Mouse (Mus musculus): ENCODE measurements around the gene Canx. TPM values are rescaled to one million over a fixed set of nuclear protein-coding genes. Genes with fewer than 3 reads are reported as not detected.

The Canx gene
- polyA plus RNA-seq, 1 experiment from 2014 or later, result 289 TPM

DNA sequence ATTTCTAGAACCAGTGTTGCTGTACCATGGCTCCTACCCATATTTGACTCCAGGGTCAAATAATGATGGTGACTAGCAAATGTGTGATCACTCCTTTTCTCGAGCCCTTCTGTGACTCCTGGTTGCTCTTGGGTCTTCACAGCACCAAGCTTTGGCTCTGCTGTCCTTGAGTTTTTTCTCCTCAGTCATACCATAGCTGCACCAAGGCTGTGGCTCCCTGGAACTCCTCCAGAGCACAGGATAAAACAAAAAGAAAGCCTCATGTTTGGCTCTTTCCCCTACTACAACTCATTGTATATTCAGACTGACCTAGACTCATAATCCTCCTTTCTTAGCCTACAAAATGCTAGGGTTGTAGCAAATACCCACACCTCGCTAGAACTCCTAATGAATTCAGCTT lies 52.7 kb downstream of the Canx start:
- ATAC-seq (ENCODE audit: low FRiP score), result no peak

DNA sequence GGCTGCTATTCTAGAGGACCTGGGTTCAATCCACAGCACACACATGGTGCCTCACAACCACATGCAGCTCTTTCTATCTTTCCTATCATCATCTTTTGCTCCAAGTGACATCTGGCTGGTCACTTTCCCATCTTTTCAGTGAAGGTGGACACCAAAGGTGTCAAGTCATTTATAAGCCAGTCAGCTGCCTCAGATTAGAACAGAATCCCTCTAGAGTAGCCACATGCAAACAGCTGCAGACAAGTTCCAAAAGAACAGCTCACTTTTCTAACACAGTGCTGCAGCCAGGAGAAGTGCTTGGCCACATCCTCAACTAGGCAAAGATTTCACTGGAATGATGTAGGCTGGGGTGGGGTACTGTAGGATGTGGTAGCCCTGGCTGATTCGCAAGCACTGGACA lies 55.6 kb downstream of the Canx start:
- Histone ChIP-seq H3K36me3 (peaks cover 18% of the 10 kb centered on the region), H3K9me3 (replicated peaks) (no peaks in the 10 kb centered on the region), H3K27me3 (replicated peaks) (no peaks in the 10 kb centered on the region), H3K4me1 (0 out of 2 replicates have a peak, but pooled peaks cover 4% of the 10 kb centered on the region), H3K27ac (replicated peaks) (no peak overlapping the region), H3K9ac (replicated peaks) (no peak overlapping the region), H3K4me3 (replicated peaks) (no peak overlapping the region), H3K4me2 (no peak overlapping the region)
- 100% methylated on average over 1 of the region's 1 CpGs for WGBS
- ATAC-seq (ENCODE audit: low FRiP score), result no peak

More for the DNA sequence above, 52.7 kb downstream of the Canx start:
- Histone ChIP-seq H3K9ac (replicated peaks) (no peak overlapping the region), H3K4me3 (replicated peaks) (no peak overlapping the region), H3K27ac (replicated peaks) (no peak overlapping the region), H3K4me2 (no peak overlapping the region), H3K9me3 (replicated peaks) (no peaks in the 10 kb centered on the region), H3K36me3 (no peaks in the 10 kb centered on the region), H3K4me1 (peaks cover 4% of the 10 kb centered on the region; the same call in 1 of the 2 replicates), H3K27me3 (replicated peaks) (no peaks in the 10 kb centered on the region)
- WGBS, result 85% methylated on average over 2 of the region's 2 CpGs

DNA sequence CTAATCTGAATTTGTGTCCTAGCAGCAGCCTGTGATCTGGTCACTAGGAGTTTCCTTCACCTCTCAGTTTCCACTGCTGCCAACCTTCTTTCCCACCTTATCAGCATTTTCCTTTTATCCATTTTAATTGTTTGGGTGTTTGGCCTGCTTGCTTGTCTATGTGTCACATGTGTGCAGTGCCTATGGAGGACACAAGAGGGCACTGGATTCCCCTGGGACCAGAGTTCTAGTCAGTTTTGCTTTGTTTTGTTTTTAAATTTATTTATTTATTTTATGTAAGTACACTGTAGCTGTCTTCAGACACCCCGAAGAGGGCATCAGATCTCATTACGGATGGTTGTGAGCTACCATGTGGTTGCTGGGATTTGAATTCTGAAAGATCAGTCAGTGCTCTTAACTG lies 56.3 kb downstream of the Canx start:
- no peak overlapping the region for H3K9ac ChIP-seq (replicated peaks)
- no peak overlapping the region for H3K4me3 ChIP-seq (replicated peaks)
- 0 out of 2 replicates have a peak, but pooled peaks cover 4% of the 10 kb centered on the region for H3K4me1 ChIP-seq
- no peaks in the 10 kb centered on the region for H3K9me3 ChIP-seq (replicated peaks)
- H3K4me2 ChIP-seq, result no peak overlapping the region
- WGBS, result 91% methylated on average over 2 of the region's 2 CpGs
- no peaks in the 10 kb centered on the region for H3K27me3 ChIP-seq (replicated peaks)
- H3K27ac ChIP-seq (replicated peaks), result no peak overlapping the region
- ATAC-seq (ENCODE audit: low FRiP score), result no peak
- H3K36me3 ChIP-seq, result peaks cover 26% of the 10 kb centered on the region

DNA sequence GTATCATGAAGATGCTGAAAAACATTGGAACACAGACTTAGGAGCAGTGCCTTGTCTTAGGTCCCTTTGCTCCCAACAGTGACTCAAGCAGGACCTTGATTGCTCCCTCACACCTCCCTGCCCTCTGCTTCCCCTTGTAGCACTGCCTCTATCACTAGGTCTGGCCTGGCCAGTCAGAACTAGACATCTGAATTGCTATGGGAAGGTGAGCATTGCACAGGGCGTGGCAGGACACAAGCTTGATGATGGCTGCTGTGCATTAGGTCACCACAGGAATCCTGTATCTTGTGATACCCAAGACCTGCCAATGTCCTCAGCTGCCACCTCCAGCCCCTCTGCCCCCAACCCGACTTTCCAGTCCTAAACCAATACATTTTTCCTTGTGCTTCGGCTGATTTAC lies 58.5 kb downstream of the Canx start:
- H3K9ac ChIP-seq (replicated peaks), result no peak overlapping the region
- peaks cover 42% of the 10 kb centered on the region for H3K36me3 ChIP-seq

DNA sequence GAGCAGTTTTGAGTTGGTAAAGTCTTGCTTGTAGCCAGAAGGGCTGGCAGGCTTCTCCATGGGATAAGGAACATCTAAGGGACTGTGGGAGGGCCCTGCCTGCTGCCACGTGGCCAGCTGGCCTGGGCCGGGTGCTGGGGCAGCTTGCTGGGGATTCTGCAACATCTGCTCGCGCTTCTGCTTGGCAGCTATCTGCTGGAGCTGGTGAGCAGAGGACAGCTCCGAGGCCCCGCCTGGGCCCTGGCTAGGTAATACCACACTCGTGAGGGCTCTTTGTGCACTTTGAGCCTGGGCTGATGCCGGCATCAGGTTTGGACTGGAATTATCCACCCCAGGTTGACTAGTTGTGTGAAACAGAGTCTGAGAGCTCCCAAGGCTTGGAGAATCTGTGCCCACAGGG lies 59.5 kb downstream of the Canx start:
- Histone ChIP-seq H3K9me3 (replicated peaks) (no peaks in the 10 kb centered on the region), H3K36me3 (peaks cover 53% of the 10 kb centered on the region), H3K4me1 (no peaks in the 10 kb centered on the region), H3K27ac (replicated peaks) (no peak overlapping the region), H3K9ac (replicated peaks) (no peak overlapping the region), H3K4me3 (replicated peaks) (no peak overlapping the region), H3K4me2 (no peak overlapping the region), H3K27me3 (replicated peaks) (no peaks in the 10 kb centered on the region)
- WGBS, result 83% methylated on average over 8 of the region's 8 CpGs
- ATAC-seq (ENCODE audit: low FRiP score), result no peak

More for the DNA sequence above, 58.5 kb downstream of the Canx start:
- H3K9me3 ChIP-seq (replicated peaks), result no peaks in the 10 kb centered on the region
- WGBS, result 96% methylated on average over 3 of the region's 3 CpGs
- H3K4me3 ChIP-seq (replicated peaks), result no peak overlapping the region
- ATAC-seq (ENCODE audit: low FRiP score), result no peak
- no peak overlapping the region for H3K27ac ChIP-seq (replicated peaks)
- no peaks in the 10 kb centered on the region for H3K27me3 ChIP-seq (replicated peaks)
- no peak overlapping the region for H3K4me2 ChIP-seq
- no peaks in the 10 kb centered on the region for H3K4me1 ChIP-seq

DNA sequence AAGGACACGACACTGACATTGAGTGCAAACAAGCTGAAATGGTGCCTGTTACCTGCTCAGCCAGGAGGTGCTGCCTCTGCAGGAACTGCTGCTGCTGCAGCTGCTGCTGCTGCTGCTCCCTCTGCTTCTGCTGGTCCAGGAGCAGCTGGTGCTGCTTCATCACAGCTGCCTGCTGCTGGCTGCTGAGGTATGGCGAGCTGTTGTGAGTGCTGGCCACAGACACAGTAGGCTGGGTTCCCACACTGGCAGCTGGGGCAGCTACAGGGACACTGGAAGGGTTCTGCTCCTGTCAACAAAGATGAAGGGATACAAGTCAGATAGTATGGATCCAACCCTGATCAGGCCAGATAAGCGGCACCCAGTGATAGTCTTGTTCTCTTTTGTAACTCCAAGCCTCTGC lies 62.3 kb downstream of the Canx start:
- Histone ChIP-seq H3K27ac (replicated peaks) (no peak overlapping the region), H3K4me3 (replicated peaks) (no peak overlapping the region), H3K4me1 (no peaks in the 10 kb centered on the region), H3K9me3 (replicated peaks) (no peaks in the 10 kb centered on the region), H3K4me2 (no peak overlapping the region), H3K9ac (replicated peaks) (no peak overlapping the region), H3K27me3 (replicated peaks) (no peaks in the 10 kb centered on the region), H3K36me3 (peaks cover 80% of the 10 kb centered on the region)
- ATAC-seq (ENCODE audit: low FRiP score), result no peak
- 89% methylated on average over 3 of the region's 3 CpGs for WGBS

DNA sequence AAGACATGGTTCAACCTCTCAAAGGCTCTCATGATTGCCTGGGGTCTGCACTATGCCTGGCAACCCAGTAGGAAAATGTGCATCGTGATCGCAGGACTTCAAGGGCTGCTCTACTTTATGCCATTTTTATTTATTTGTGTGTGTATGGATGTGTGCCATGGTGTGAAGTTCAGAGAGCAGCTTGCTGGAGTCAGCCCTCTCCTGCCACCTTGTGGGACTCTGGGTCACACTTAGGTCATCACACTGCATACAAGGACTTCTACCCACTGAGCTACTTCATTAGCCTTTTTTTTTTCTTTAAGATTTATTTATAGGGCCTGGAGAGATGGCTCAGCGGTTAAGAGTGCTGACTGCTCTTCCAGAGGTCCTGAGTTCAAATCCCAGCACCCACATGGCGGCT lies 63.5 kb downstream of the Canx start:
- ATAC-seq (ENCODE audit: low FRiP score), result no peak
- 92% methylated on average over 4 of the region's 4 CpGs for WGBS

DNA sequence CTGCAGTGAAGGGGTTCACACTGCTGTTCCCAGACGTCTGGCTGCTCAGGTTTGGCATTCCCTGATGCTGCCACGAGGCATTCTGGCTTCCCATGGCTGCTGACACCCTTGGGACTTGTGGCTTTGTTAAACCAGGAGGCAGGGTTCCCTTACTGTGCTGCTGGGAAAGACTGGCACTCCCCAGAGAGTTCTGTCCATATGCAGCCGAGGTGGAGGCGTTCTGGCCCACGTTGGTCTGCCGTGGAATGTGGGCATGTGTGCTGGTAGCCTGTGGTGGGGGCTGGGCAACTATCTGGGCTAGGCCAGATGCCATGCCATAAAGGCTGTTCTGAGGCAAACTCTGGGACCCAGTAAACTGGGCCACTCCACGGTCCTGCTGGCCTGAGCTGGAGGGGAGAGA lies 67.2 kb downstream of the Canx start:
- Histone ChIP-seq H3K36me3 (peaks cover 74% of the 10 kb centered on the region), H3K27me3 (replicated peaks) (no peaks in the 10 kb centered on the region)
- no peak for ATAC-seq (ENCODE audit: low FRiP score)

More for the DNA sequence above, 63.5 kb downstream of the Canx start:
- Histone ChIP-seq H3K4me2 (no peak overlapping the region), H3K9me3 (replicated peaks) (no peaks in the 10 kb centered on the region), H3K27ac (replicated peaks) (no peak overlapping the region), H3K9ac (replicated peaks) (no peak overlapping the region), H3K27me3 (replicated peaks) (no peaks in the 10 kb centered on the region), H3K4me1 (no peaks in the 10 kb centered on the region), H3K36me3 (peaks cover 87% of the 10 kb centered on the region), H3K4me3 (replicated peaks) (no peak overlapping the region)

DNA sequence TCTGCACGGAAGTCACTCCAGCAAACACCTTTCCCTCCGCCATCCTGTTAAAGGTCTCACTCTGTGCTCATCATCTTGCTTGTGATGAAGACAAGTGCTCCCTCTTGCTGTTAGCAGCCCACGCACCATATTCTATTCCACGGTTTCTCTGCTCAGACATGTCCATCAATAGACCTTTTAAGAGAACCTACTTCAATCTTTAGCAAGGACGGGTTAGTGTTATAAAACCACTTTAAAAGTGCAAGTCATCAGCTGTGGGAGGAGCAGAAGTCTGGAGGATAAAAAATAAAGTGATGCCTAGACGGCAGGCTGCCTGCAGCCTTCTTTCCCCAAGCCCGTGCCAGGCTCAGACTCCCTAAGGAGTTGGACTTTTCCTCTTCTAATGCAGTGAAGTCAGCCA lies 68.9 kb downstream of the Canx start:
- Histone ChIP-seq H3K9me3 (replicated peaks) (no peaks in the 10 kb centered on the region), H3K4me2 (no peak overlapping the region), H3K27ac (replicated peaks) (no peak overlapping the region), H3K27me3 (replicated peaks) (no peaks in the 10 kb centered on the region), H3K4me1 (no peaks in the 10 kb centered on the region), H3K9ac (replicated peaks) (no peak overlapping the region), H3K4me3 (replicated peaks) (no peak overlapping the region), H3K36me3 (peaks cover 57% of the 10 kb centered on the region)
- ATAC-seq (ENCODE audit: low FRiP score), result no peak
- WGBS, result 88% methylated on average over 7 of the region's 7 CpGs

More for the DNA sequence above, 67.2 kb downstream of the Canx start:
- Histone ChIP-seq H3K4me2 (no peak overlapping the region), H3K9ac (replicated peaks) (no peak overlapping the region), H3K9me3 (replicated peaks) (no peaks in the 10 kb centered on the region), H3K4me1 (no peaks in the 10 kb centered on the region), H3K4me3 (replicated peaks) (no peak overlapping the region), H3K27ac (replicated peaks) (no peak overlapping the region)
- 61% methylated on average over 7 of the region's 7 CpGs for WGBS

DNA sequence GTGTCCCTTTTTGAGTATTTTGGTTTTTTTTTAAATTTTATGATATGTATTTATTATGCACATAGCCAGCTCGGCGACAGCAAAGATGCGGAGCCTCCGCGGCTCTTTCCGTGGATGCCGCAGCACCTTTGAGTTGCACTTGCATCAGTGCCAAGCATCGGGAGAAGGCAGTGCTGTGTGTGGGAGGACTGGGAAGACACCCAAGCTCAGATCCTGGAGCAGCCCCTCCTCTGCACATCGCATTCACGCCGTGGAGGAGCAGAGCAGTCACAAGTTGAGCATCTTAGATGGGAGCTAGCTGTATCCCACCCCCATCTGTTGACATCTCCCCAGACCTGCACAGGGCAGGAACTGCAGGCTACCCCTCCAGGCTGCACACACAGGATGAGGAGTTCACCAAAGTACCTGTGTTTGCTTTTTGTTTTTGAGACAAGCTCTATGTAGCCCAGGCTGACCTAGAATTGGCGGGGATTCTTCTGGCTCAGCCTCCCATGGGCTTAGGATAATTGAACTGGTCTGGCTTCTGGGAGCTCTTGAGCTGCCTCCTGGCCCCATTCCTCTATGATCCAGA lies 71.4 kb downstream of the Canx start:
- Histone ChIP-seq H3K9me3 (replicated peaks) (no peaks in the 10 kb centered on the region), H3K27ac (replicated peaks) (no peak overlapping the region), H3K4me1 (no peaks in the 10 kb centered on the region), H3K4me2 (no peak overlapping the region), H3K36me3 (peaks cover 32% of the 10 kb centered on the region), H3K27me3 (replicated peaks) (no peaks in the 10 kb centered on the region), H3K9ac (replicated peaks) (no peak overlapping the region), H3K4me3 (replicated peaks) (no peak overlapping the region)
- peak; percentile 29; the same call in 1 of the 2 replicates for ATAC-seq (ENCODE audit: low FRiP score)
- WGBS, result 86% methylated on average over 12 of the region's 12 CpGs

DNA sequence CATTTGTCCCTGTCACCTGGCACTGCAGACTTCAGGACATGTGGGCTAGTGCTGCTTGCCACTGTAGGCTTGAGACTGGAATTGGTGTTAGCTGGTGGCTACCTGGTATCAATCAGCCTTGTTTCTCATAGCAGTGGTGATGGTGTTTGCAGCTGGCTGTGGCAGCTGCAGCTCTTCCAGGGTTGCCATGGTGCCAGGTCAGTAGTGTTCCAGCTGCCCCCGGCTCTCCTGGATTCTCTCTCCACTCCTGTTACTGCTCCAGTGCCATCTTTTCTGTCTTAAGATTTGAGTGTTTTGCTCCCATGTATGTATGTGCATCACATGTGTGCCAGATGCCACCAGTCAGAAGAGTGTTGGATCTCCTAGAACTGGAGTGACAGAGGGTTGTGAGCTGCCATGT lies 72.1 kb downstream of the Canx start:
- 65% methylated on average over 1 of the region's 1 CpGs for WGBS
- ATAC-seq (ENCODE audit: low FRiP score), result no peak
- no peaks in the 10 kb centered on the region for H3K4me1 ChIP-seq
- H3K4me3 ChIP-seq (replicated peaks), result no peak overlapping the region
- H3K27me3 ChIP-seq (replicated peaks), result no peaks in the 10 kb centered on the region
- H3K36me3 ChIP-seq, result peaks cover 25% of the 10 kb centered on the region
- no peaks in the 10 kb centered on the region for H3K9me3 ChIP-seq (replicated peaks)
- H3K4me2 ChIP-seq, result no peak overlapping the region
- H3K9ac ChIP-seq (replicated peaks), result no peak overlapping the region
- H3K27ac ChIP-seq (replicated peaks), result no peak overlapping the region

DNA sequence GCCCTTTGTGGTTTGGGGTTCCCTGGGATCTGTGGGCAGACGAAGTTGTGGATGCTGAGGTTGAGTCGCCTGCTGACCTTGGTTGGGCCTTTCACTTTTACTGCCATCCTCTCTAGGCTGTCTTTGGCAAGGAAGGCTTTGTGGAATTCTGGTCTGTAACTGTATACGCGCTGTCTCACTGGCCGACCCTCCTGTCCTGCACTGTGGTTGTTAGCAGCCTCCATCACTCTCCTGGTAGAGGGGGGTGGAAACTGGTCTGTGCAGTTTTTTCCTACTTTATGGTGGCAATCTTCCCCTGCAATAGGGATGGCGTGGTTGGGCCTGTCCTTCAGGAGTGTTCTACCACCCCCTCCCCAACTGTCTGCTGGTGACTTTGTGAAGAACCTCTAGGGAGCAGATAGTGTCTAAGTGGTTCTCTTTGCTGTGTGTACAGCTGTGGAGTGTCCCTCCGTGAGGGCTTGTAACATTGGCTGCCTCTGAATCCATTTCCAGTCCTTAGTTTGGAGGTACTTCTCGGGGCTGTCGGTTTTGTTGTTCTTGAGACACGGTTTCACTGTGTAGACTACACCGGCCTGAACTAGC lies 72.7 kb downstream of the Canx start:
- no peak overlapping the region for H3K4me2 ChIP-seq
- H3K27ac ChIP-seq (replicated peaks), result no peak overlapping the region
- no peak overlapping the region for H3K4me3 ChIP-seq (replicated peaks)
- peaks cover 19% of the 10 kb centered on the region for H3K36me3 ChIP-seq
- no peaks in the 10 kb centered on the region for H3K9me3 ChIP-seq (replicated peaks)
- H3K9ac ChIP-seq (replicated peaks), result no peak overlapping the region
- no peaks in the 10 kb centered on the region for H3K4me1 ChIP-seq
- H3K27me3 ChIP-seq (replicated peaks), result no peaks in the 10 kb centered on the region
- 58% methylated on average over 11 of the region's 11 CpGs for WGBS
- ATAC-seq (ENCODE audit: low FRiP score), result peak; percentile 24; the same call in 1 of the 2 replicates
